Mouse (Mus musculus): Measurements from ENCODE around the gene Ceacam19. TPM values are rescaled to one million over a fixed set of nuclear protein-coding genes. Genes with fewer than 3 reads are reported as not detected.

Gene Ceacam19
- polyA plus RNA-seq, 1 experiment from 2014 or later = not detected

Other genes with a start within 250 kb of the Ceacam19 start
- gene Clptm1, start 222.9 kb downstream of the Ceacam19 start, polyA plus RNA-seq (2015; fragmentation: Nextera tagmentation; extraction: Ambion mirVana) = 90.9 and 94.6 TPM in 2 replicates
- 2.8 and 4.7 TPM in 2 replicates for gene Apoc2, start 210.0 kb downstream of the Ceacam19 start, polyA plus RNA-seq (2015; fragmentation: Nextera tagmentation; extraction: Ambion mirVana)
- gene Gm44805, start 206.5 kb downstream of the Ceacam19 start, polyA plus RNA-seq (2015; fragmentation: Nextera tagmentation; extraction: Ambion mirVana) = 1.1 TPM in 1 of 2 replicates, not detected in the other
- gene Apoc4, start 206.5 kb downstream of the Ceacam19 start, polyA plus RNA-seq (2015; fragmentation: Nextera tagmentation; extraction: Ambion mirVana) = 1.6 and 2.2 TPM in 2 replicates
- 13.4 and 16.1 TPM in 2 replicates for gene Apoc1, start 195.3 kb downstream of the Ceacam19 start, polyA plus RNA-seq (2015; fragmentation: Nextera tagmentation; extraction: Ambion mirVana)
- 291 and 312 TPM in 2 replicates for gene Apoe, start 188.8 kb downstream of the Ceacam19 start, polyA plus RNA-seq (2015; fragmentation: Nextera tagmentation; extraction: Ambion mirVana)
- gene Tomm40, start 172.5 kb downstream of the Ceacam19 start, polyA plus RNA-seq (2015; fragmentation: Nextera tagmentation; extraction: Ambion mirVana) = 136 and 153 TPM in 2 replicates
- 150 and 157 TPM in 2 replicates for gene Nectin2, start 137.5 kb downstream of the Ceacam19 start, polyA plus RNA-seq (2015; fragmentation: Nextera tagmentation; extraction: Ambion mirVana)
- gene Bcam, start 116.9 kb downstream of the Ceacam19 start, polyA plus RNA-seq (2015; fragmentation: Nextera tagmentation; extraction: Ambion mirVana) = 280 and 309 TPM in 2 replicates
- gene Cblc, start 91.2 kb downstream of the Ceacam19 start, polyA plus RNA-seq (2015; fragmentation: Nextera tagmentation; extraction: Ambion mirVana) = 9.4 and 12.2 TPM in 2 replicates
- gene Bcl3, start 65.2 kb downstream of the Ceacam19 start, polyA plus RNA-seq (2015; fragmentation: Nextera tagmentation; extraction: Ambion mirVana) = 3.3 and 3.9 TPM in 2 replicates
- gene Gm19345, start 36.0 kb downstream of the Ceacam19 start, polyA plus RNA-seq (2015; fragmentation: Nextera tagmentation; extraction: Ambion mirVana) = not detected in 2 replicates
- gene Ceacam16, start 26.7 kb downstream of the Ceacam19 start, polyA plus RNA-seq (2015; fragmentation: Nextera tagmentation; extraction: Ambion mirVana) = 0.15 TPM in 1 of 2 replicates, not detected in the other
- 11.8 and 16.0 TPM in 2 replicates for gene Pvr, start 33.2 kb upstream of the Ceacam19 start, polyA plus RNA-seq (2015; fragmentation: Nextera tagmentation; extraction: Ambion mirVana)
- gene Igsf23, start 62.8 kb upstream of the Ceacam19 start, polyA plus RNA-seq (2015; fragmentation: Nextera tagmentation; extraction: Ambion mirVana) = 0.21 TPM in 1 of 2 replicates, not detected in the other
- gene Ceacam20, start 77.4 kb upstream of the Ceacam19 start, polyA plus RNA-seq (2015; fragmentation: Nextera tagmentation; extraction: Ambion mirVana) = not detected in 2 replicates
- gene Nlrp9b, start 103.5 kb upstream of the Ceacam19 start, polyA plus RNA-seq (2015; fragmentation: Nextera tagmentation; extraction: Ambion mirVana) = not detected in 2 replicates
- not detected in 2 replicates for gene Vmn1r91, start 211.7 kb upstream of the Ceacam19 start, polyA plus RNA-seq (2015; fragmentation: Nextera tagmentation; extraction: Ambion mirVana)
- gene Gm16442, start 234.6 kb upstream of the Ceacam19 start, polyA plus RNA-seq (2015; fragmentation: Nextera tagmentation; extraction: Ambion mirVana) = not detected in 2 replicates

Data from kidney, embryonic 16.5 days (tissue).